Mouse (Mus musculus) liver, embryonic 12.5 days (tissue): ENCODE results near the gene Utp6. TPM values are rescaled to one million over a fixed set of nuclear protein-coding genes. Genes with fewer than 3 reads are reported as not detected.

ENCODE experiments used
- ATAC-seq: fragments of 200-750 bp; cut with Nextera tagmentation; 2 replicates; pipeline ENCODE4 v1.8.0; 2017; ENCODE audit warnings: moderate number of reproducible peaks, mild to moderate bottlenecking, moderate library complexity
- H3K27ac ChIP-seq: fragments of 300-500 bp; sonication (generic); 2 replicates; pipeline ENCODE4 v1.5.1; 2016; ENCODE audit warnings: mild to moderate bottlenecking
- H3K27me3 ChIP-seq: fragments of 300-500 bp; sonication (generic); replicated peaks from 2 replicates; pipeline ENCODE4 v1.6.1; 2016; ENCODE audit warnings: mild to moderate bottlenecking, moderate library complexity
- H3K36me3 ChIP-seq: fragments of 300-500 bp; sonication (generic); 2 replicates; pipeline ENCODE4 v1.6.1; 2016; ENCODE audit warnings: mild to moderate bottlenecking, moderate library complexity
- H3K4me1 ChIP-seq: fragments of 300-500 bp; sonication (generic); 2 replicates; pipeline ENCODE4 v1.6.1; 2016
- H3K4me2 ChIP-seq: fragments of 300-500 bp; sonication (generic); 2 replicates; pipeline ENCODE4 v1.6.1; 2016; ENCODE audit warnings: mild to moderate bottlenecking, moderate library complexity
- H3K4me3 ChIP-seq: fragments of 300-500 bp; sonication (generic); 2 replicates; pipeline ENCODE4 v1.5.1; 2016; ENCODE audit warnings: mild to moderate bottlenecking, moderate library complexity
- H3K9ac ChIP-seq: fragments of 300-500 bp; sonication (generic); 2 replicates; pipeline ENCODE4 v1.6.1; 2016; ENCODE audit warnings: mild to moderate bottlenecking, moderate library complexity
- H3K9me3 ChIP-seq: fragments of 300-500 bp; sonication (generic); replicated peaks from 2 replicates; pipeline ENCODE4 v1.6.1; 2016; ENCODE audit warnings: mild to moderate bottlenecking, moderate library complexity
- WGBS: fragments of 180-500 bp; shearing (Covaris S2); methylation state at CpG from one replicate; pipeline ENCODE4 v1.1.7; 2016; ENCODE audit not compliant: insufficient replicate concordance; 5-methylcytosine and 5-hydroxymethylcytosine counted together
- polyA plus RNA-seq: library from polyadenylated mRNA; unstranded; fragments of >200 nt; fragmentation: Nextera tagmentation; extraction: Ambion mirVana; gene quantifications from 2 replicates; pipeline ENCODE4 v1.2.1, GENCODE M21; 2016

Gene Utp6
- polyA plus RNA-seq, 1 experiment from 2014 or later: 45.5 TPM

DNA sequence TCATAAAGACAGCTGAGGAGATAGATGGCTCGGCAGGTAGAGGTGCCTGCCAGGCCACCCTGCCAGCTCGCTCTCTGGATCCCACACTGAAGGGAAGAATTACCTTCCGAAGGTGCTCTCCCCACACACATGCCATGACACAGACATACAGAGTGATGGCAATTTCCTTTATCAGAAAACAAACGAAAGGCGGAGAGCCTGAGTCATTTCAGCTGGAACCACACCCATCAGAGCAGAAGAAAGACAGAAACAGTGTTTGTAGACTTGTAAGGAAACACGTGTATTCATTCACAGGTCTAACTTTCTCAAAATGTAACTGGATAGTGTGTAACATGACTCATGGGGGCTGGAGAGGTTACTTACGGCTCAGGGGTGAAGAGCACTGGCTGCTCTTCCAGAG is 18.6 kb downstream of the Utp6 start:
- no peak overlapping the region for H3K4me3 ChIP-seq

DNA sequence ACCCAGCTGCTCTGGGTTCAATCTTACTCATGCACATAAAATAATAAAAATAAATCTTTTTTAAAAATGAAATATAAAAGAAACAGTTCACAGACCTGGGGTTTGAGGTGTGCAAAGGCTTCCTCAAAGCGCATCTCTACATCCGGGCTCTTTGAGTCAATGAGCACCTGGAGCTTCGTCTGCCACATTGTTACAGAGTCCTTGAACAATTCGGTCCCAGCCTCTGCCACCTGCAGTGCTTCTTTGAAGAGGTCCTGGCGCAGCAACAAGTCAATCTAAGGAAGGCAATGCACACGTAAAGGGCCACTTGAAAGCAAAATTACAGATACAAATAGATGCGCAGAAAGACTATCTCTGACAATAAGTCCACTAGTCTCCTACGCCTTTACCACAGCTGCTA is 19.1 kb downstream of the Utp6 start:
- Histone ChIP-seq H3K9ac (no peak overlapping the region), H3K9me3 (no peaks in the 10 kb centered on the region), H3K4me3 (no peak overlapping the region), H3K4me1 (peaks cover 13% of the 10 kb centered on the region), H3K36me3 (peaks cover 95% of the 10 kb centered on the region), H3K4me2 (0 out of 2 replicates have a peak overlapping the region, but pooled peaks have one; percentile 20), H3K27me3 (no peaks in the 10 kb centered on the region), H3K27ac (peak overlapping the region; percentile 77)
- WGBS: 87% methylated on average over 8 of the region's 8 CpGs
- ATAC-seq: no peak

More for the DNA sequence above, 18.6 kb downstream of the Utp6 start:
- Histone ChIP-seq H3K27me3 (no peaks in the 10 kb centered on the region), H3K4me1 (peaks cover 13% of the 10 kb centered on the region), H3K36me3 (peaks cover 95% of the 10 kb centered on the region), H3K27ac (peak overlapping the region; percentile 77), H3K4me2 (0 out of 2 replicates have a peak overlapping the region, but pooled peaks have one; percentile 20), H3K9ac (no peak overlapping the region), H3K9me3 (no peaks in the 10 kb centered on the region)
- ATAC-seq: peak; percentile 72; the same call in 1 of the 2 replicates
- 57% methylated on average over 7 of the region's 7 CpGs for WGBS

DNA sequence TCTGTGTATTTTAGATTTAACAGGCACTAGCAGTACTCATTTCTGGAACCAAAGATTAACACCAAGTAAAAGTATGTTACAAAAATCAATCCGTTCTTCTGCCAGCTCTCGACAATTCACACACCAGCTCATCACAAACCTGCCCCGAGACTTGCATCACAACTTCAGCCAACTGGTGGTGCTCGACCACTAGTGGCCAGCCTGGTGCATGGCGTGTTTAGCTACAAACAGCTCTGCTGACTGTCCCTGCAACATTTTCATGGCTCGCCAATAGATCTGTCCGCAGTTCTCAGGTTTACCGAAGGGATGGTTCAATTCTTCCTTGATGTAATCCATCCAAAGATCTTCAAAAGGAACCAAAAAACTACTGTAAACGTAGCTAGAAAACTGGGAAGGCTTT is 26.4 kb downstream of the Utp6 start:
- no peak for ATAC-seq
- Histone ChIP-seq H3K9me3 (no peaks in the 10 kb centered on the region), H3K9ac (no peak overlapping the region), H3K4me3 (no peak overlapping the region), H3K4me1 (no peaks in the 10 kb centered on the region), H3K27ac (no peak overlapping the region), H3K4me2 (no peak overlapping the region), H3K36me3 (peaks cover 93% of the 10 kb centered on the region), H3K27me3 (no peaks in the 10 kb centered on the region)
- WGBS: 86% methylated on average over 9 of the region's 9 CpGs

DNA sequence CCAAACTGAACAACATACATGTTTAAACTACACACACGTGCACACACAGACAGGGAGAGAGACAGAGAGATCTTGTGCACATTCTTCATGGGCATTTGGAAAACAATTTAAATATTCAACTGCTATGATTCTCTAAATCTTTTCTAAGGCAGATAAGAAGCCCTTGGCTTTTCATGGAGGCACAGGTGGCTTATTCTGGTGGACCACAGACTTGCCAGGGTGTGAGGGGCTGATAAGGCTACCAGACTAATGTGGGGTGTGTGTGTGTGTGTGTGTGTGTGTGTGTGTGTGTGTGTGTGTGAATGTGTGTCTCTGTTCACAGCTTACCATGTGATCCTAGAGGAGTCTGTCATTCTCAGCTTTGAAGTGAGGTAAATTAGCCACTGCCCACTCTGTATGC is 39.4 kb downstream of the Utp6 start:
- H3K27ac ChIP-seq: no peak overlapping the region
- H3K9ac ChIP-seq: no peak overlapping the region
- H3K4me1 ChIP-seq: 0 out of 2 replicates have a peak, but pooled peaks cover 2% of the 10 kb centered on the region
- peaks cover 4% of the 10 kb centered on the region; the same call in 1 of the 2 replicates for H3K27me3 ChIP-seq
- ATAC-seq: no peak
- H3K36me3 ChIP-seq: no peaks in the 10 kb centered on the region
- H3K9me3 ChIP-seq: no peaks in the 10 kb centered on the region
- H3K4me2 ChIP-seq: no peak overlapping the region
- no peak overlapping the region for H3K4me3 ChIP-seq
- WGBS: 72% methylated on average over 1 of the region's 1 CpGs

DNA sequence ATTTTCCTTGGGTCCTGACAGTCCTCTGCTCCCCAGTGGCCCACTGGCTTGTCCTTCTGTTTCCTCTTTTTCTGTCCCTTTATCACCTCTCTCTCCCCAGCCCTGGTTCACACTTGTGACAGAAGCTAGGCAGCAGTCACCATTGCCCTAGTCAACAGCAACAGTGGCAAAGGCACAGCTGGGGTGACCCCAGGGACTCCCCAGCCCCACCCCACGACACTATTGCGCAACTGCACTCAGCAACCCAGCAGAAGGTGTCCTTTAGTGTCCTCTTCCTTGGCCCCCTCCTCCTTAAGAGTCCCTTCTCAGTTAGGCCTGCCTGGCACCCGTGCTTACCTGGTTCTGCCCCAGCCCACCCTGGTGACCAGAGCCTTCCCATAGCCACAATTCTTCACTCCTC is 40.0 kb downstream of the Utp6 start:
- no peak overlapping the region for H3K4me2 ChIP-seq
- H3K27me3 ChIP-seq: peaks cover 4% of the 10 kb centered on the region; the same call in 1 of the 2 replicates
- H3K9me3 ChIP-seq: no peaks in the 10 kb centered on the region
- 53% methylated on average over 3 of the region's 3 CpGs for WGBS
- ATAC-seq: no peak
- no peak overlapping the region for H3K27ac ChIP-seq
- no peaks in the 10 kb centered on the region for H3K36me3 ChIP-seq
- H3K4me3 ChIP-seq: no peak overlapping the region
- no peak overlapping the region for H3K9ac ChIP-seq
- 0 out of 2 replicates have a peak, but pooled peaks cover 2% of the 10 kb centered on the region for H3K4me1 ChIP-seq

DNA sequence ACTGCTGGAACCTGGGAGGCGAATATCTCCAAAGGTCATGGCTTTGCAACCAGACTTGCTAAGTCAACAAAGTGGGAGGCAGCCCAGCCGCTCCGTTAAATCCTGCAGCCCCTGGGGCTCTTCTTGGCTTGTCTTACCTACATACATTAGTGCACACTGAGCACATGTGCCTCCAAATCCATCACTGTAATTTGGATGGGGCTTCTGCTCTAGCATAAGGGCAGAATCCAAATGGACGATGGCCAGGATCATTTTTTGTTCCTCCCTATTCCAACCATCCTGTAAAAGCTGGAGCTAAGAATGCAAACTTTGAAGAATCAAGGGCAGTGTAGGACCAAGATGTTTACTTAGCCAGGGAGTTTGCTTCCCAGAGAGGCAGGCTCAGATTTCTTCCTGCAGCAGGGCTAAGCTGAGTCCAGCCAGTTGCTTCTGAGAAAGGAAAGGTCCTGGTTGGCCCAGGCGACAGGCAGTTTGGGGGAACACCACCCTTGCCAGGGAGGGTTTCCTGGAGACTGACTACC is 41.6 kb downstream of the Utp6 start:
- Histone ChIP-seq H3K36me3 (no peaks in the 10 kb centered on the region), H3K27ac (no peak overlapping the region), H3K9me3 (no peaks in the 10 kb centered on the region), H3K4me2 (peak overlapping the region; percentile 8; the same call in 1 of the 2 replicates), H3K4me3 (no peak overlapping the region), H3K4me1 (0 out of 2 replicates have a peak, but pooled peaks cover 2% of the 10 kb centered on the region), H3K9ac (no peak overlapping the region), H3K27me3 (peaks cover 12% of the 10 kb centered on the region; the same call in 1 of the 2 replicates)
- no peak for ATAC-seq
- 52% methylated on average over 5 of the region's 5 CpGs for WGBS

DNA sequence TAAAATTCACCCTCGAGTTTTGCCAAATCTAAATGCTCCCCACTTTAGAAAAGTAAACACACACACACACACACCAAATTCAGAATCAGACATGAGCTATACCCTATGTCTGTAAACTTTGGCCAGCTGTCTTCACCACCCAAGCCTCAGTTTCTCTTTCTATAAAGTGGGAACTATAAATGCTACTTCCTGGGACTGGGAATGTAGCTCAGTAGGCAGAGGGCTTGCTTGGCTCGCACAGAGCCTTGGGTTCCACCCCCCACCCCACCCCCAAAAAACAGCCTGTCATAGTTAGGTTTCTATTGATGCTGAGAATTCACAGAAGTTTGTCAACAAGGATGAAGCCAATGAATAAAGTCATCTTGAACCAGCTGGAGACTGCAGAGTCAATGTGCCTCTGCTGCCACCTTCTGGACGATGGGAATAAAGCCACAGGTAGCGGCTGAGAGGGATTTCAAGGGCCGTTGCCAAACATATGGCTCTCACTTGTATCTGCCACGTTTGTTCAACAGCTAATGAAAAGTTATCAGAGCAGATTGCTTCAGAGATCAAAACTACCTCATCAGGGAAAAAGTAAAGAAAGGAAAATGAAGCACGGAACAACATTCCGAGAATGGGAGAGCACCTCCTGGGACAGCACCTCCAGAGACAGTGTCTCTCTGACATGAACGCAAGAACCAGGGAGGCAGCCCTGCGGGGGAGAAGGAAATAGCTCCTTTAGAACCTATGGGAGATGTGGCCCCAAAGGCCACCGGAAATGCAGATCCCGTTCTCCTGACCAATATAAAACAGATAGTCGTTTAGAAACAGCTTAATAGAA is 42.3 kb downstream of the Utp6 start:
- 0 out of 2 replicates have a peak, but pooled peaks cover 2% of the 10 kb centered on the region for H3K4me1 ChIP-seq
- H3K9ac ChIP-seq: no peak overlapping the region
- no peak for ATAC-seq
- H3K9me3 ChIP-seq: no peaks in the 10 kb centered on the region
- no peak overlapping the region for H3K4me3 ChIP-seq
- peaks cover 14% of the 10 kb centered on the region; the same call in 1 of the 2 replicates for H3K27me3 ChIP-seq
- WGBS: 17% methylated on average over 13 of the region's 13 CpGs
- no peaks in the 10 kb centered on the region for H3K36me3 ChIP-seq
- no peak overlapping the region for H3K27ac ChIP-seq
- peak overlapping the region; percentile 8; the same call in 1 of the 2 replicates for H3K4me2 ChIP-seq

DNA sequence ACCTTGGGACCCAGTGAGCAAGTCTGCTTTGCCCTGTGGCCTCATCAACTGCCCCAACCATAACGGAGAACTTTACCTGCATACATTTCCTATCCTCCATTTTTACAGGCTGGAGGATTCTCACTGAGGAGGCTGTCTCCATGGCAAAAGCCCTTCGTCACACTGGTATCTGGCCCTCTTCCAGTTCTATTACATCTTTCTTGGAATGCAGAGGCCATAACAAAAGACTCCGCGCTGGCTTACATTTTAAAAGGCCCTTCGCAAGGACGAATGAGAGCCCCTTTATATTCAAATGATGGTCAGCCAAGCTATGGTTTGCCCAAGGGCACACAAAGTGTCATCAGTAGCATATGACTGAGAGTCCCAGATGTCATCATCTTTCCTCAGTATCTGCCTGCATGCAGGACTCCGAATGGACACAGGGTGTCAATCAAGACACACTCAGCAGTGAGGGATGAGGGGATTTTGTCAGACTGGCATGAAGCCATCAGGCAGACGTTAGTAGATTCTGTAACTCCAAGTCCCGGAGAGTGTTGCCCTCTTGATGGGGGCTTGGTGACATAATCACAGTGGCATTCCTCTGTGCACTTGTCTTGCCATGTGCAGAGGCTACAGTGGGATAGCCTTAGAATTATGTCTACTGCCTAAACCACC is 46.4 kb downstream of the Utp6 start:
- H3K9me3 ChIP-seq: no peaks in the 10 kb centered on the region
- H3K4me1 ChIP-seq: 0 out of 2 replicates have a peak, but pooled peaks cover 2% of the 10 kb centered on the region
- peaks cover 14% of the 10 kb centered on the region; the same call in 1 of the 2 replicates for H3K27me3 ChIP-seq
- ATAC-seq: no peak
- H3K27ac ChIP-seq: no peak overlapping the region
- H3K4me2 ChIP-seq: no peak overlapping the region
- no peaks in the 10 kb centered on the region for H3K36me3 ChIP-seq
- H3K4me3 ChIP-seq: no peak overlapping the region
- 64% methylated on average over 9 of the region's 9 CpGs for WGBS
- no peak overlapping the region for H3K9ac ChIP-seq

DNA sequence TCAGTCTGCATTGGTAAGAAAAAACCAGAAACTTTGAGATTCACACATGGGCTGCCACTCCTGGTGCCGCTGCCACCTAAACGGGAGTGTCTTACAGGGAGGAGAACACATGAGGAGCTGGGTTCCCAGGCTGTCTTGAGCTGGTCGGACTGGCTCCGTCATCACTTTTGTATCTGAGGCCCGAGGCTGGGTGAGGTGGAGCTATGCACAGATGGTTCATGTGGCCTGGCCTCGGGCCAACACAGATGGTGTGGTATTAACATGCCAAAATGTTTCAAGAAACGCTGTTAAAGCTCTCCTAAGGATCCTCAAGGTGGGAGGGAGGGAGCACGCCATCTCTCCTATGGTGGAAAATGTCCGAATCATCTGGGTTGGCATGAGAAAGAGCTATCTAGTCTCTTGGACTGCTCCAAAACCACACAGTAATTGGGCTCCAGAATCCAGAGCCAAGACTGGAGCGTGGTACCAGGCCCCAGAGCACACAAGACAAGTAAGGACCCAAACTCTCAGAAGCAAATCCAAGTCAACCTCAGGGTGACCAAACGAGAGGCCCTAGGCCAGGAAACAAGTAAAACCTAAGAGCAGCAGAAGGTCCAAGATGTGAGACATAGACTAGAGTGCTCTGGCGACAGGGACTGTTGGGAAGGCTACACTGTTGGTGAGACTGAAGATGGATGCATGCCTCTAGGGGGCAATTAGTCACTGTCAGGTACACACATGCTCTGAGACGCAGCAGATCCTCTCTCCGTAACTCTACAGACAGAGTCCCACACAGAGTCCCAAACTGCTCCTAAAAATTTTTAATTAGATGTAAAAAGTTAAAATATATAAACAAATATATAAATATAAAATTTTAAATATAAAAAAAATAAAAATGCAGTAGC is 53.3 kb downstream of the Utp6 start:
- Histone ChIP-seq H3K4me3 (no peak overlapping the region), H3K4me1 (no peaks in the 10 kb centered on the region), H3K27me3 (no peaks in the 10 kb centered on the region), H3K4me2 (no peak overlapping the region), H3K9me3 (no peaks in the 10 kb centered on the region), H3K27ac (no peak overlapping the region), H3K9ac (no peak overlapping the region), H3K36me3 (no peaks in the 10 kb centered on the region)
- no peak for ATAC-seq
- WGBS: 73% methylated on average over 14 of the region's 14 CpGs

DNA sequence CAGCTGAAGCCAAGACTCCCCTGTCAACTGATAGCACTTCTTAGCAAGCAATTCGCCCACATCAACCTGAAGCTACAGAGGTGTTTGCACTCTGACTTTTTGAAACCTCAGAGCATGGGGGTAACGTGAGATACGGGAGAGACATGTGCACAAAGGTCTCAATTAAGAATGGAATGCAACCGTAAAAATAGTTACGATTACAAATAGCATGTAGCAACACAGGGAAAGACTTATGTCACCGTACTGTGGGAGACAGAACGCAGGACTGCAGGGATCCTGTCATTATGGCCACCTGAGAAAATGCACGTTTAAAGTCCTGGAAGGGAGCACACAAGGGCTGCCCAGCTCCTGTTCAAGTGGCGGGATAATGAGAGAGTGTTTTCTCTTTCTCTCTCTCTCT is 55.3 kb downstream of the Utp6 start:
- Histone ChIP-seq H3K36me3 (no peaks in the 10 kb centered on the region), H3K4me1 (no peaks in the 10 kb centered on the region), H3K27me3 (0 out of 2 replicates have a peak, but pooled peaks cover 8% of the 10 kb centered on the region), H3K4me2 (no peak overlapping the region), H3K27ac (no peak overlapping the region), H3K4me3 (no peak overlapping the region), H3K9ac (no peak overlapping the region), H3K9me3 (no peaks in the 10 kb centered on the region)
- 67% methylated on average over 9 of the region's 9 CpGs for WGBS
- no peak for ATAC-seq

DNA sequence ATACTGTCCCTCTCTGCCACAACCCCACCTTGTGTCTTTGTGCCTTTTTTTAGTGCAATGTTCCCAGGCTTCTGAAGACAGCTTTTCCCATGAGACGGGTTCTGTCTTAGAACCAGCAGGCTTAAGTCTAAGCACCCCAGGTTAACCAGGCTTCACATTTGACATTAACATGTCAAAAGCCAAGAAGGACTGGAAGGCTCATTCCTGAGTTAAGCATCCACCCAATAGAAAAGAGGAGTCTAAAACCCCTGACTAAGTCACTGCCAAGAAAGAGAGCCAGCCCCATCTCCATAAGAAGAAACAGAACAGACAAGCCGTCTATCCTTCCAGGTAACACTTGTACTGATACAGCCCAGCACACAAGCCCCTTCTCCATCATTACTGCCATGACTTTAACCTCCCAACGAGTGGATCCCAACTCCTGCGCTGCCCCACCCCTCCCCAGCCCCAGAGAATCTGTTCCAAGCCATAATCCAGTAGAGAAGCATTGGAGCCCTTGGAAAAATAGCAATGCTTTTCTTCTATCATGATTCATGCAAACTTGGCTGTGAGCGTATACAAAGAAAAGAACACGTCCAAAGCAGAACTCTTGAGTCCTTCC is 59.2 kb downstream of the Utp6 start:
- Histone ChIP-seq H3K27me3 (0 out of 2 replicates have a peak, but pooled peaks cover 13% of the 10 kb centered on the region), H3K9me3 (no peaks in the 10 kb centered on the region), H3K27ac (no peak overlapping the region), H3K4me1 (no peaks in the 10 kb centered on the region), H3K36me3 (no peaks in the 10 kb centered on the region), H3K9ac (no peak overlapping the region), H3K4me3 (no peak overlapping the region), H3K4me2 (no peak overlapping the region)
- no peak for ATAC-seq
- 65% methylated on average over 6 of the region's 6 CpGs for WGBS
